Mouse (Mus musculus) megakaryocyte progenitor cell, adult 5-6 weeks (primary cell): ENCODE measurements around the gene Dio1. TPM values are rescaled to one million over a fixed set of nuclear protein-coding genes. Genes with fewer than 3 reads are reported as not detected.

Experiments
- ATAC-seq: replicated peaks from 2 replicates; pipeline ENCODE4 v1.8.0; 2016; ENCODE audit warnings: mild to moderate bottlenecking, moderate TSS enrichment, inconsistent platforms; ENCODE audit not compliant: poor library complexity
- total RNA-seq, 2 experiments: library from RNA; stranded (forward) in 1 of 2; stranded (reverse) in 1 of 2; fragments of 157-497, 149-512 nt in 1 of 2; fragments of 200-1000 nt in 1 of 2; gene quantifications; 2 replicates each; pipeline versions ENCODE4 v1.2.3 to v1.2.4; 2015 to 2017

Dio1 gene
- total RNA-seq (2015) (not detected in 2 replicates), total RNA-seq (2017) (not detected in 2 replicates)

- no peak for ATAC-seq
These were observed at the start of gene Dio1 for GRCm38 (mm10) chr4:107306966-107307365. Dio1 (minus strand) TSS chr4:107307169.

- no peak for ATAC-seq
These were observed 47.6 kb upstream of the Dio1 start for GRCm38 (mm10) chr4:107354543-107354942.

GRCm38 (mm10) chr4:107354126-107354525, 47.2 kb upstream of the Dio1 start:
- ATAC-seq = no peak

GRCm38 (mm10) chr4:107353612-107354011, 46.6 kb upstream of the Dio1 start:
- no peak for ATAC-seq

- ATAC-seq = 0 out of 2 replicates have a peak, but pooled peaks have one; percentile 5
These were observed 44.4 kb upstream of the Dio1 start for GRCm38 (mm10) chr4:107351368-107351767.

GRCm38 (mm10) chr4:107349311-107350008, 42.5 kb upstream of the Dio1 start:
- ATAC-seq = peak; percentile 84

GRCm38 (mm10) chr4:107348529-107349310, 41.8 kb upstream of the Dio1 start:
- ATAC-seq = no peak

- ATAC-seq = no peak
These were observed 40.3 kb upstream of the Dio1 start for GRCm38 (mm10) chr4:107347221-107347620.

- no peak for ATAC-seq
These were observed 37.6 kb upstream of the Dio1 start for GRCm38 (mm10) chr4:107344612-107345011.

GRCm38 (mm10) chr4:107341354-107341753, 34.4 kb upstream of the Dio1 start:
- ATAC-seq = no peak

- ATAC-seq = no peak
These were observed 30.5 kb upstream of the Dio1 start for GRCm38 (mm10) chr4:107337455-107337854.

GRCm38 (mm10) chr4:107336356-107336755, 29.4 kb upstream of the Dio1 start:
- no peak for ATAC-seq

- ATAC-seq = 0 out of 2 replicates have a peak, but pooled peaks have one; percentile 29
These were observed 26.5 kb upstream of the Dio1 start for GRCm38 (mm10) chr4:107333514-107333913.

GRCm38 (mm10) chr4:107328530-107328929, 21.6 kb upstream of the Dio1 start:
- no peak for ATAC-seq

- no peak for ATAC-seq
These were observed 16.1 kb upstream of the Dio1 start for GRCm38 (mm10) chr4:107323113-107323512.

GRCm38 (mm10) chr4:107321041-107321440, 14.1 kb upstream of the Dio1 start:
- ATAC-seq = no peak

GRCm38 (mm10) chr4:107318646-107319045, 11.7 kb upstream of the Dio1 start:
- no peak for ATAC-seq

- ATAC-seq = no peak
These were observed 7.5 kb upstream of the Dio1 start for GRCm38 (mm10) chr4:107314479-107314805.

GRCm38 (mm10) chr4:107313690-107314478, 6.9 kb upstream of the Dio1 start, which contains the start of gene Yipf1:
Yipf1 (plus strand) TSS chr4:107314363.
- ATAC-seq = peak; percentile 95

- no peak for ATAC-seq
These were observed 3.4 kb downstream of the Dio1 start for GRCm38 (mm10) chr4:107303531-107303930.

GRCm38 (mm10) chr4:107302832-107303231, 4.1 kb downstream of the Dio1 start:
- ATAC-seq = peak; percentile 65
